Mouse (Mus musculus) gastrocnemius, postnatal 25 days (tissue): Measurements from ENCODE around the gene Nufip2. TPM values are rescaled to one million over a fixed set of nuclear protein-coding genes. Genes with fewer than 3 reads are reported as not detected.
"Not testable (repeated sequence)": the region's sequence is repeated elsewhere in the genome, so short reads cannot be mapped to it uniquely, and the experiment has no call there.

ENCODE experiments used
- DNase-seq: peaks from one replicate; pipeline ENCODE4 v3.0.0; 2022
- total RNA-seq, 2 experiments: library from RNA; stranded (reverse); gene quantifications; 1 replicate in 1 of 2; 2 replicates in 1 of 2; pipeline ENCODE4 v1.2.3; 2021

Gene Nufip2
- total RNA-seq, 2 experiments from 2014 or later: 34.7 to 37.3 TPM

GRCm38 (mm10) chr11:77709039-77709438, 23.1 kb downstream of the Nufip2 start:
- no peak for DNase-seq

- DNase-seq: no peak
Measured at GRCm38 (mm10) chr11:77713736-77714135, 27.8 kb downstream of the Nufip2 start.

- DNase-seq: no peak
Measured at GRCm38 (mm10) chr11:77719055-77719454, 33.1 kb downstream of the Nufip2 start.

GRCm38 (mm10) chr11:77721389-77721788, 35.4 kb downstream of the Nufip2 start:
- DNase-seq: no peak

GRCm38 (mm10) chr11:77724766-77725165, 38.8 kb downstream of the Nufip2 start:
- DNase-seq: no peak

- no peak for DNase-seq
Measured at GRCm38 (mm10) chr11:77725183-77725582, 39.2 kb downstream of the Nufip2 start, which contains the start of gene Cryba1. Cryba1 (minus strand) TSS chr11:77725283.

- no peak for DNase-seq
Measured at GRCm38 (mm10) chr11:77728587-77728986, 42.6 kb downstream of the Nufip2 start.

- DNase-seq: peak; percentile 48
Measured at GRCm38 (mm10) chr11:77737289-77737688, 51.3 kb downstream of the Nufip2 start.

GRCm38 (mm10) chr11:77738555-77738954, 52.6 kb downstream of the Nufip2 start:
- no peak for DNase-seq

- no peak for DNase-seq
Measured at GRCm38 (mm10) chr11:77743966-77744365, 58.0 kb downstream of the Nufip2 start.

- no peak for DNase-seq
Measured at GRCm38 (mm10) chr11:77746652-77747051, 60.7 kb downstream of the Nufip2 start.

- DNase-seq: not testable (repeated sequence)
Measured at GRCm38 (mm10) chr11:77747103-77747502, 61.1 kb downstream of the Nufip2 start.

- DNase-seq: no peak
Measured at GRCm38 (mm10) chr11:77748996-77749395, 63.0 kb downstream of the Nufip2 start.

GRCm38 (mm10) chr11:77752525-77752924, 66.6 kb downstream of the Nufip2 start:
- DNase-seq: no peak

GRCm38 (mm10) chr11:77753469-77753868, 67.5 kb downstream of the Nufip2 start:
- DNase-seq: no peak

- DNase-seq: no peak
Measured at GRCm38 (mm10) chr11:77760031-77760430, 74.1 kb downstream of the Nufip2 start.

GRCm38 (mm10) chr11:77762783-77763672, 77.1 kb downstream of the Nufip2 start, which contains the start of gene Myo18a:
Myo18a (plus strand) TSS chr11:77763246.
- DNase-seq: peak; percentile 81

GRCm38 (mm10) chr11:77763673-77764340, 77.9 kb downstream of the Nufip2 start:
- peak; percentile 30 for DNase-seq

- no peak for DNase-seq
Measured at GRCm38 (mm10) chr11:77764694-77765458, 78.9 kb downstream of the Nufip2 start.

GRCm38 (mm10) chr11:77765459-77765777, 79.5 kb downstream of the Nufip2 start:
- DNase-seq: no peak

GRCm38 (mm10) chr11:77766351-77767001, 80.5 kb downstream of the Nufip2 start:
- DNase-seq: peak; percentile 47

- no peak for DNase-seq
Measured at GRCm38 (mm10) chr11:77769496-77769895, 83.5 kb downstream of the Nufip2 start.
